Mouse (Mus musculus) spleen, postnatal 36 days (tissue): ENCODE data around the gene Mki67.

Source experiments
- DNase-seq, 2 experiments: peaks; one replicate each; pipeline ENCODE4 v3.0.0; 2022; ENCODE audit warnings: low spot score in 2 of 2, mixed read lengths in 1 of 2

Gene Mki67

DNA sequence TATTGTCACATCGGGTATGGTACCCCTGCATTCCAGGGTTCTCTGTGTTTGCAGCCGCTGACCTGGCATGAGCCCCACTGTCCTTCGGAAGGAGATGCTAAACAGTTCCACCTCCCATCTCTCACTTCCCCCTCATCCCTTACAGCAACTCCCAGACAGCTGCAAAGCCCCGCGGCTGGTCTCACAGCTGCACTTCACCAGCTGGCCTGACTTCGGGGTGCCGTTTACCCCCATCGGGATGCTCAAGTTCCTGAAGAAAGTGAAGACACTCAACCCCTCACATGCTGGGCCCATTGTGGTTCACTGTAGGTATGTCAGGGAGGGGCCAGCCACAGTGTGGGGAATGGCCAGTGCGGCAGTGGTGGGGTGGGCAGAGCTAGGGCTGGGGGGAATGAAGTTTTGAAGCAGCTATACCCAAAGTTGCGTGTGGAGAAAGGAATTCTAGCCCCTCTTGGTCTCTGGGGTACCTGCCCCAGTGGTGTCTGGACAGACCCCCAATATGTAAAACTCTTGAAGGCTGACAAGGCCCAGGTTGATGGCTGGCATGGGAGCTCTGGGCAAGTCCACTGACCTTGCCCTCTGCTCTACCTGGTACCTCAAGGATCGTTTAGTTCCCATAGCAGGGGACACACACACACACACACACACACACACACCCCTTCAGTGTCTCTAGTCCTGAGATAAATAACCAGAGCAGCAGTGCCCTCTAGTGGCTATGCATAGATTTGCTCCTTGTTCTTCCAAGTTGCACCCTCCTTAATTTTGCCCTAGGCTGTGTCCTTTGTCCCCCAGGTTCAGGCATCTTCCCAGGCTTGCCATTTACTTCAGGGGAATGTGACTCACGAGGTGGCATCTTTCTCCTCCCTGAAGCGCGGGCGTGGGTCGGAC is 47.1 kb downstream of the Mki67 start:
- peak; percentile 52 to 65 for DNase-seq

DNA sequence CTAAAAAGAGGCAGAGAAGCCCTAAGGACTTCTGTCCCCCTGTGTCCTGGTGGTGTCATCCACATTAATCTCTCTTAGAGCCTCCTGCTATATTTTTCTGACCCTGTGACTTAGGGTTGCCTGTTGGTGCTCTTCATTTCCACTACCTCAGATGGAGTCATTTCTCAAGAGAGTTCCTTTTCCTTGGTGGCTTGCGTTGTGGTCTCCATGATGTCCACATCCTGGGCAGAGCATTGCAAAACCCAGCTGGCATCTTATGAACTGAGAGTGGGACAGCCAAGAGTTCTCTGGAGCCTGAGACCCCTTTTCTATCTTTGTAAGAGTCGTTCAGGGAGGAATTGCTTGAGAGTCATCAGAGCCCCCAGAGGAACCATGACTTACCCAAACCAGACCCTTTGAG is 49.8 kb downstream of the Mki67 start:
- DNase-seq = no peak

GRCm38 (mm10) chr7:135664211-135664610 is 52.0 kb downstream of the Mki67 start:
- no peak for DNase-seq

DNA sequence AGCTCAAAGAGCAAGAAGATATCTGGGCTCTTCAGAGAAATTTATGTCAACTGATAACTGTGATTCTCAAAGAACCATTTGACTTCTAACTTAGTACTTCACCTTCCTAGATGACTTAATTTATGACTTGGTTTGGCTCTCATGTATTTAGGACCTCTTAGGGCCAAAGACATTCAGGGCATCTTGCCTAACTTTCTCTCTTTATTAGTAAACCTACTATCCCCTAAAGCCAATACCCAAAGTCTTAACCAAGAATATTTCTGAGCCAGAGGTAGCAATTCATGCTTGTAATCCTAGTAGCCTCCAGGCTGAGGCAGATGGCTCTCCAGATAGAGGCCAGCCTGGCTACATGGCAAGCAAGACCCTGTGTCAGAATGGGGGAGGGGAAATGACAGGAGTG is 55.8 kb downstream of the Mki67 start:
- DNase-seq = no peak

DNA sequence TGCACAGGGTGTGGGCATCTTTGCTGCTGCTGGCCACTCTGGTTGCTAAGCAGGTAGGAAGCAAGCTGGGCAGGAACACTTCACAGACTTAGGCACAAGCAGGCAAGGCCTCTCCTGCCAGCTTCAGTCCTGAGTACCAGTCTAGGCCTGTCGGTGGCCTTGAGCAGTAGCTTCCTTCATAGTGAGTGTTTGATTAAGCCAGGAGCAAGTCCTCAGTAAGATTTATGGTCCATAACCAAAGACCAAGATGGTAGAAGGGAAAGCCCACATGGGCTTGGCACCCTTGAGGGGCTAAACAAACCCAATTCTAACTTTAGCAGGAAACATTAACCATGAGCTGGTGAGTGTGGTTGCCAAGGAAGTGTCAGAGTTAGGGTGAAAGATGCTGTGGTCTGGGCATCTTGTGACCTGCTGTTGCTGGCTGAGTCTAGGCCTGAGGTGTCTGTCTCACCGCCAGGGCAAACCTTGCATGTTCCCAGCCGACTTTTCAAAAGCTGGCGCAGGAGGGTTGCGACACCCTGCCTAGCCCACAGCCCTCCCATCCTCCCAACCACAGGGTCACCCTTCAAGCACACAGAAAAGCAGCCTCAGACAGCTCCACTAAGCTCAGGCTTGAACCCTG is 56.7 kb downstream of the Mki67 start:
- peak in 1 of 2 experiments; percentile 17 for DNase-seq

GRCm38 (mm10) chr7:135658150-135658549 is 58.0 kb downstream of the Mki67 start:
- no peak for DNase-seq

DNA sequence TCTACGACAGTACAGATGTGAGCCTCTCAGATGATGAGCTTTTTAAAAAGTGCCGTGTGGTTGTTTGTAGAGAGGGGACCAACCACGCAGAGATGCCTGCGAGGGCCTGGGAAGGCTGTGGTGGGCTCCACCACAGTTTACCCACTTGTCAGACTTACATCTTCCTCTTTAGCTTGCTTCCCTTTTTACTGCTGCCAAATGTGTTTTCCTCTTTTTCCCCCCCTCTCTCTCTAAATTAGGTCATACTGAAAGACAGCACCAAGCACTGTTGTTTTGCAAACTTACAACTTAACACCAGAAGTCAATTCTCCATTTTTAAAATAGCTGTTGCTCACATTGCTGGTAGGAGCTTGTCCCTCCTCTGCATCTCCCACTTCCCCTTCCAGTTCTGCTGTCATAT is 61.0 kb downstream of the Mki67 start:
- no peak for DNase-seq

DNA sequence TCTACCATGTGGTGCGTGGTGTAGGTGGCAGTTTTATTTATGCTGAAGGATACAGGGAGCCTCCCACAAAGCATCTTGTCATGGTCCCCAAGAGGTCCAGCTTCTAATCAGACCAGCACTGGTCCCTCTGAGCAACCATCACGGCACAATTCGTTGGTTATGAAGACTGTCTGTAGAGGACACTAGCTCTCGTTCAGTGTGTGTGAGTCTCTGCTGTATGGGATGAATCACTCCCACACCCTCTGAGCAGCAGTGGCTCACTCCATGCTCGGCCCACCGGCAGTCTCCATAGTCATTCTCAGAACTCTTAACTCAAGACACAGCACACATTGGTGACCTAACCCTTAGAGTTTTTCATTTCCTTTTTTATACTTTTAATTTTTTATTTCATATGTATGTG is 61.9 kb downstream of the Mki67 start:
- DNase-seq = no peak

- DNase-seq = no peak
These were observed 62.6 kb downstream of the Mki67 start for GRCm38 (mm10) chr7:135653601-135654000.

DNA sequence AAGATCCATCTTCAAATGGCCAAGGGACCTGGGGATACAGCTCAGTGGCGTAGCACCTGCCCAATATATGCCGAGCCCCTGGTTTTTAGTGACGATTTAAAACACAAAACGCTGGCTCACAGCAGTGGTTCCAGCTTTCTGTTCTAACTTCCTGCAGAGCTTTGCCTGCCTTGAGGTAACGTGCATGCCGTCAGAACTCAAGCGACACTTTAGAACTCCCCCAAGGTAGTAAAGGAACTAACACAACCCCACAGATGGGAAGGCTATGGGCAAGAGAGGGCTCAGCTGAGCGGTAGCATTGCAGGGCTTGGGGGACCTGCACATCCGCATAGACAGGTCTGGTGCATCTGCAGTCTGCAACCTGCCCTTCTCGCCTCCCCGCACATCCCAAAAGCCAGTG is 63.4 kb downstream of the Mki67 start:
- peak; percentile 22 to 43 for DNase-seq

GRCm38 (mm10) chr7:135651831-135652511 is 64.2 kb downstream of the Mki67 start:
- DNase-seq = peak; percentile 67 to 70

- peak; percentile 41 to 55 for DNase-seq
These were observed 66.1 kb downstream of the Mki67 start for GRCm38 (mm10) chr7:135650061-135650460.

DNA sequence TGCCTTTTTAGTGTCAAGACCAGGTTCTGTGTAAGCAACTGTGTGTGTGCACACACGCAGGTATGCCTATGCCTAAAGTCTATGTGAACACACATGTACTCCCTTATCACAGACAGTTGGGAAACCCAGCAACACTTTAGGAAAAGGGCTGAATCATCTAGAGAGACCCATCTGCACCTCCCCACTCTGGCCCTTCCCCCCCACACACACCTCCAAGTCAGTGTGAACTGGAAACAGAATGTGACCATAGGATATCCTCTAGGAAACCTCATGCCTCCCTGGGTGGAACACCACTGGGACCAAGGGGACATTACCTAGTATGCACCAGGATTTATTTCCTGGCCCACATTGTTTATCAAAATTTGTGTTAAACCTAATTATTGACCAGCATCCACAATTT is 66.9 kb downstream of the Mki67 start:
- no peak for DNase-seq

DNA sequence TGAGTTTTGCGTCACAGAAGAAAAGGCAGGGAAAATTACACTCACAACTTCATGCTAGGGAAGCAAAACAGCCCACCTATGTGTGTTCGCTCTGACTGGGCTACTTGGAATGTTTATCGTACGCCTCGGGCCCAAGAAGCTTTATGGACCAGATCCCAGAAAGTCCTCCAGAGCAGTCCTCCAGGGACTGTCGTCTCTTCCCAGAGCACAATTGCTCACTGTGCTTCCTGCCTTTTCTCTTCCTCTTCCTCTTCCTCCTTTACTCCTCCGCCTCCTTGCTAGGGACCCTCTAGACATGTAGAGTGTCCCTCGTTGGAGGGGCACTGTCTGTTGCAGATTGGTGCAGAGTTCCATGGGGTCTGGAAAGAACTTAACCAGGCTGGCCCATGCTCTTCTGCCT is 67.3 kb downstream of the Mki67 start:
- DNase-seq = no peak

DNA sequence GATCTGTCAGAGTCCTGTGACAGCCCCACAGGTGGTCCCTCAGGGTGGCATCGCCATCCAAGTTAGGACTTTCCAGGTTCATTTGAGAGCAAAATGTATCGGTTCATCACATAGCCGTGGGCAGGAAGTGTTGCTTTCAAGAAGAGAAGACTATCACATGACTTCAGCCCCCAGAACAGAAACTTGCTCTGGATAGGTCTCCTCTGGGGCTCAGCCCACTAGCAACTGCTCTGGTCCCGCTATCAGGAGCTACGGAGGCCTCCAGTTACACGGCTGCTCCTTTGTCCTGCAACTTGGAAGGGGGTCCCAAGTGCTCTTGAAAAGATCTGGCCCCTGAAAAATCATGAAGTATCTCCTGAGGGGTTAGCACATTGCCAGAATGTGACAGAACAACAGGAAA is 69.2 kb downstream of the Mki67 start:
- no peak for DNase-seq

DNA sequence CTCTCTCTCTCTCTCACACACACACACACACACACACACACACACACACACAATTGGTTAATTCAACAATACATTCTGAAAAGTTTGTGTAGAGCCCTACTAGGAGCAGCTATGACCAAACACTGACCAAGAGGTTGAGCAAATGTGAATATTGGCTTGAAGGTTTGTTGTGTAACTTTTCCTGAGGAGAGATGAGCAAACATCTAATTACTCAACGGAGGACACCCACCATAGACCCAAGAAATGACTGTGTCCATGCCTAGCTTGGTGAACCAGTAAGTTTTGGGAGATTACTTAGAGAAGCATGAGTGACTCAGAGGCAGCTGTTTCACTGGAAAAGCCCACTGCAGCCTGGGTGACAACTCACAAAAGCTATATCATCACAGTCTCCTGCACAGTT is 71.7 kb downstream of the Mki67 start:
- no peak for DNase-seq

- peak in 1 of 2 experiments; percentile 24 for DNase-seq
These were observed 74.3 kb downstream of the Mki67 start for GRCm38 (mm10) chr7:135641698-135642507.
